Mouse (Mus musculus) neural tube, embryonic 14.5 days (tissue): ENCODE results near the gene 0610012G03Rik. TPM values are rescaled to one million over a fixed set of nuclear protein-coding genes. Genes with fewer than 3 reads are reported as not detected.
"Not testable (repeated sequence)": the region's sequence is repeated elsewhere in the genome, so short reads cannot be mapped to it uniquely, and the experiment has no call there.

ENCODE experiments used
- ATAC-seq: fragments of 200-750 bp; cut with Nextera tagmentation; 2 replicates; pipeline ENCODE4 v1.8.0; 2017; ENCODE audit warnings: low read depth, mild to moderate bottlenecking, moderate TSS enrichment, moderate library complexity
- H3K27ac ChIP-seq: fragments of 300-500 bp; sonication (generic); 2 replicates; pipeline ENCODE4 v1.5.1; 2014; ENCODE audit warnings: low read depth, mild to moderate bottlenecking, control low read depth, low read length, moderate library complexity, mixed read lengths
- H3K27me3 ChIP-seq: fragments of 300-500 bp; sonication (generic); 2 replicates; pipeline ENCODE4 v1.6.1; 2014; ENCODE audit warnings: low read length; ENCODE audit not compliant: control insufficient read depth, insufficient read depth
- H3K36me3 ChIP-seq: fragments of 300-500 bp; sonication (generic); 2 replicates; pipeline ENCODE4 v1.6.1; 2014; ENCODE audit warnings: low read length, mixed read lengths; ENCODE audit not compliant: control insufficient read depth, insufficient read depth
- H3K4me1 ChIP-seq: fragments of 300-500 bp; sonication (generic); 2 replicates; pipeline ENCODE4 v1.6.1; 2014; ENCODE audit warnings: low read length; ENCODE audit not compliant: control insufficient read depth, insufficient read depth
- H3K4me2 ChIP-seq: fragments of 300-500 bp; sonication (generic); 2 replicates; pipeline ENCODE4 v1.6.1; 2014; ENCODE audit warnings: mild to moderate bottlenecking, low read depth, low read length, control low read depth
- H3K4me3 ChIP-seq: fragments of 300-500 bp; sonication (generic); 2 replicates; pipeline ENCODE4 v1.5.1; 2014; ENCODE audit warnings: low read depth, low read length, control low read depth, mixed read lengths
- H3K9ac ChIP-seq: fragments of 300-500 bp; sonication (generic); replicated peaks from 2 replicates; pipeline ENCODE4 v1.6.1; 2014; ENCODE audit warnings: low read depth, mild to moderate bottlenecking, control low read depth, low read length, mixed read lengths
- H3K9me3 ChIP-seq: fragments of 300-500 bp; sonication (generic); 2 replicates; pipeline ENCODE4 v1.6.1; 2016; ENCODE audit warnings: low read length; ENCODE audit not compliant: control insufficient read depth
- WGBS: fragments of 180-500 bp; shearing (Covaris S2); extraction: QIAGEN DNeasy Blood & Tissue Kit; methylation state at CpG from one replicate; pipeline ENCODE4 v1.1.7; 2014; 5-methylcytosine and 5-hydroxymethylcytosine counted together
- polyA plus RNA-seq: library from polyadenylated mRNA; unstranded; fragments of >200 nt; fragmentation: Nextera tagmentation; extraction: Ambion mirVana; gene quantifications from 2 replicates; pipeline ENCODE4 v1.2.1, GENCODE M21; 2014

The 0610012G03Rik gene
- polyA plus RNA-seq, 1 experiment from 2014 or later, result 124 TPM

- H3K4me2 ChIP-seq, result peak overlapping the region; percentile 74
- H3K36me3 ChIP-seq, result no peaks in the 10 kb centered on the region
- H3K27me3 ChIP-seq, result no peaks in the 10 kb centered on the region
- peak overlapping the region; percentile 93 for H3K9ac ChIP-seq
- H3K9me3 ChIP-seq, result no peaks in the 10 kb centered on the region
- WGBS, result under 1% methylated on average over 38 of the region's 38 CpGs
- H3K4me1 ChIP-seq, result peaks cover 27% of the 10 kb centered on the region
- H3K27ac ChIP-seq, result peak overlapping the region; percentile 93
- H3K4me3 ChIP-seq, result peak overlapping the region; percentile 93
- ATAC-seq, result no peak; the same call in 1 of the 2 replicates
Observed at GRCm38 (mm10) chr16:31947901-31948316, 385 bp downstream of the 0610012G03Rik start.

GRCm38 (mm10) chr16:31947333-31947732, 961 bp downstream of the 0610012G03Rik start:
- H3K9ac ChIP-seq, result peak overlapping the region; percentile 93
- H3K4me2 ChIP-seq, result peak overlapping the region; percentile 74
- peaks cover 27% of the 10 kb centered on the region for H3K4me1 ChIP-seq
- 0 out of 2 replicates have a peak overlapping the region, but pooled peaks have one; percentile 93 for H3K27ac ChIP-seq
- 42% methylated on average over 8 of the region's 8 CpGs for WGBS
- H3K4me3 ChIP-seq, result peak overlapping the region; percentile 93
- no peaks in the 10 kb centered on the region for H3K27me3 ChIP-seq
- ATAC-seq, result no peak
- H3K9me3 ChIP-seq, result no peaks in the 10 kb centered on the region
- no peaks in the 10 kb centered on the region for H3K36me3 ChIP-seq

DNA sequence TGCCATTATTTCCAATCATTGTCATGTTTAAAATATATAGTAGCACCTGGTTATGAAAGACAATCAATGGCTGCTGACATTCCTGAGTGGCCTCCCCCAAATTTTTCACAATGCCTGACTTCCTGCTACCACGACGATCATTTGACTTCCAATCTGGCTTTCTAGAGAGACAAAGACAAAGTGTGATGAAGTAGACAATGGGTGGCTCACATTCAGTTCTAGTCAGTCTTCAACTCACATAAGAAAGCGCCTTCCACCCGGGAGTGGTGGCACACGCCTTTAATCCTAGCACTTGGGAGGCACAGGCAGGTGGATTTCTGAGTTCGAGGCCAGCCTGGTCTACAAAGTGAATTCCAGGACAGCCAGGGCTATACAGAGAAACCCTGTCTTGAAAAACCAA, 2.3 kb downstream of the 0610012G03Rik start:
- H3K4me1 ChIP-seq, result peaks cover 27% of the 10 kb centered on the region
- H3K36me3 ChIP-seq, H3K27me3 ChIP-seq, H3K27ac ChIP-seq, H3K9ac ChIP-seq, H3K4me3 ChIP-seq, ATAC-seq, H3K4me2 ChIP-seq, H3K9me3 ChIP-seq: not testable (repeated sequence)
- WGBS, result 87% methylated on average over 6 of the region's 6 CpGs

DNA sequence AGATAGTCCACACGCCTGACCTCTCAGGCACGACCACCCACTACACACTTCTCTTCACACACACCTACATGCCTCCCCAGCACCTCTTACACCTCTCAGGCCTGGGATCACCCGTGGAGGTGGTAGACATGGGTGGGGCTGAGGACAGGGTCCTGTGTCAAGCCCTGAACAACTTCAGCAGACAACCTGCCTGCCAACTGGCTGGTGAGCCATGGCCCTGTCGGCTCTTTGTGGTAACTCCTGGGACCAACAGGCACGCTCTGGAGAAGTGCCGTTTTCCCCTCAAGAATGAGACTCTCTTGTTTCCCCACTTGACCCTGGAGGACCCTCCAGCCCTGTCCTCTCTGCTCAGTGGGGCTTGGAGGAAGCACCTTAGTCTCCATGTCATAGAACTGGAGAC, 2.9 kb downstream of the 0610012G03Rik start:
- Histone ChIP-seq H3K36me3 (no peaks in the 10 kb centered on the region), H3K27ac (no peak overlapping the region), H3K4me2 (no peak overlapping the region), H3K9ac (no peak overlapping the region), H3K4me3 (no peak overlapping the region), H3K9me3 (no peaks in the 10 kb centered on the region), H3K4me1 (peaks cover 27% of the 10 kb centered on the region), H3K27me3 (no peaks in the 10 kb centered on the region)
- no peak for ATAC-seq
- WGBS, result 93% methylated on average over 6 of the region's 6 CpGs

GRCm38 (mm10) chr16:31944698-31945255, 3.5 kb downstream of the 0610012G03Rik start:
- Histone ChIP-seq H3K36me3 (no peaks in the 10 kb centered on the region), H3K27ac (no peak overlapping the region), H3K9ac (no peak overlapping the region), H3K9me3 (no peaks in the 10 kb centered on the region), H3K4me1 (peaks cover 27% of the 10 kb centered on the region), H3K4me2 (no peak overlapping the region), H3K4me3 (no peak overlapping the region), H3K27me3 (no peaks in the 10 kb centered on the region)
- WGBS, result 90% methylated on average over 12 of the region's 12 CpGs
- ATAC-seq, result no peak

DNA sequence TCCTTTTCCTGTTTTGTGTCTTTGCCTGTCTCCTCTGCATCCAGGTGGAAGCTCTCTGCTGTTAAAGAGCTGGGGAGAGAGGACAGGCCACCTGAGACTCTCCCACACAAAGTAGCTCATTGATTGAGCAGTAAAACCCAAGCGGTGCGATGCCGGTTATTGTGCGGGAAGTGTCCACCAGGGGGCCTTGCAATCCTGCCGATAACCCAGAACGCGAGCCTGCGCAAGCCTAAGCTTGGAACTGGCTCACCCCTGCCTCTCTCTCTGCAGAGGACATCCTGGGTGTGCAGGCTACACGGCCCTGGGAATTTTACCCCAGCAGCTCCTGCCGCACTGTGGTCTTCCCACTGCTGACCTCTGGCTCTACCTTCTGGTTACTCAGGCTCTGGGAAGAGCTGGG, 4.3 kb downstream of the 0610012G03Rik start:
- H3K4me1 ChIP-seq, result peaks cover 21% of the 10 kb centered on the region
- no peak overlapping the region for H3K9ac ChIP-seq
- peak; percentile 28; the same call in 1 of the 2 replicates for ATAC-seq
- WGBS, result 8% methylated on average over 10 of the region's 10 CpGs
- no peaks in the 10 kb centered on the region for H3K27me3 ChIP-seq
- no peaks in the 10 kb centered on the region for H3K36me3 ChIP-seq
- H3K4me2 ChIP-seq, result no peak overlapping the region
- H3K27ac ChIP-seq, result no peak overlapping the region
- H3K4me3 ChIP-seq, result no peak overlapping the region
- H3K9me3 ChIP-seq, result no peaks in the 10 kb centered on the region

DNA sequence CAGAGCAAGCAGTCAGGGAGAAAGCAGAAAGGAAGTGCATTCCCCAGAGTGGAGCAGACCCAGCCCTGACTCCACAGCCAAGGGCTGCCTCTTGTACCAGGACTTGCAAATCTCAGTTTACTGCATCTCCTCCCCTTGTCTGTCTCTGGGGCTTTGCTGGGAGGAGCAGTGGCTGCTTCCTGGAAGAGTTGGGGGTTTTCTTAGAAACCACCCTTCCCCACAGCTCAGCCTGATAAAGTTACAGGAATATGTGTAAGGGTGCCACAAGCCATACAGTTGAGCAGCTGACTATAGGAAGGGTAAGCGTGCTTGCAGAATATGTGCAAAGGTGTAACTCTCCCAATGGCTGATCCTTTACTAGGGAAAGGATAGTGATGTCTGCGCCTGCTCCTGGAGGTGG, 7.7 kb downstream of the 0610012G03Rik start:
- H3K27ac ChIP-seq, result no peak overlapping the region
- H3K36me3 ChIP-seq, result no peaks in the 10 kb centered on the region
- H3K9me3 ChIP-seq, result no peaks in the 10 kb centered on the region
- no peak overlapping the region for H3K4me3 ChIP-seq
- WGBS, result 72% methylated on average over 2 of the region's 2 CpGs
- H3K27me3 ChIP-seq, result no peaks in the 10 kb centered on the region
- ATAC-seq, result no peak
- H3K4me2 ChIP-seq, result no peak overlapping the region
- 0 out of 2 replicates have a peak, but pooled peaks cover 3% of the 10 kb centered on the region for H3K4me1 ChIP-seq
- H3K9ac ChIP-seq, result no peak overlapping the region

- Histone ChIP-seq H3K27ac (no peak overlapping the region), H3K4me1 (peaks cover 13% of the 10 kb centered on the region; the same call in 1 of the 2 replicates), H3K9ac (no peak overlapping the region), H3K27me3 (no peaks in the 10 kb centered on the region), H3K36me3 (no peaks in the 10 kb centered on the region), H3K9me3 (no peaks in the 10 kb centered on the region), H3K4me3 (no peak overlapping the region), H3K4me2 (no peak overlapping the region)
- no peak for ATAC-seq
- WGBS, result 73% methylated on average over 6 of the region's 6 CpGs
Observed at GRCm38 (mm10) chr16:31938856-31939255, 9.4 kb downstream of the 0610012G03Rik start.

DNA sequence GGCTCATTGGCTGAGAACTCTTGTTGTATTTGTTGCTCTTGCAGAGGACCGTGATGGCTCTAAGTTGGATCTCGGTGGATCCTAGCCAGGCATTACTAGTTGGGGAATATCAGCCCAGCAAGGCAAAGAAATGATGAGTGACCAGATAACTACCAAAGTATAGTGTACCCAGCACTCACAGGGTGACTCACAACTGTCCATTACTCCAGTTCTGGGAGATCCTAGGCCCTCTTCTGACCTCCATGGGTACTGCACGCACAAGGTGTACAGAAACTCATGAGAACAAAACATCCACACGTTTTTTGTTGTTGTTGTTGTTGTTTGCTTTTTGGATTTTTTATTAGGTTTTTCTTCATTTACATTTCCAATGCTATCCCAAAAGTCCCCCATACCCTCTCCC, 11.7 kb downstream of the 0610012G03Rik start:
- no peak overlapping the region for H3K27ac ChIP-seq
- H3K36me3 ChIP-seq, result no peaks in the 10 kb centered on the region
- no peaks in the 10 kb centered on the region for H3K27me3 ChIP-seq
- ATAC-seq, result no peak
- peaks cover 20% of the 10 kb centered on the region for H3K4me1 ChIP-seq
- no peak overlapping the region for H3K9ac ChIP-seq
- no peak overlapping the region for H3K4me3 ChIP-seq
- H3K9me3 ChIP-seq, result no peaks in the 10 kb centered on the region
- no peak overlapping the region for H3K4me2 ChIP-seq
- 84% methylated on average over 4 of the region's 4 CpGs for WGBS
